ENCODE assay signal across 8 mouse cellular contexts in genomic region chr1:62706085-62707021, GRCm38 (mm10). TPM values are rescaled to one million over a fixed set of nuclear protein-coding genes. Genes with fewer than 3 reads are reported as not detected.
A peak's percentile ranks its signal among the peaks of the same experiment; 100 is the strongest.
DNase-seq lines count a peak whose midpoint lies in the region; ATAC-seq and TF ChIP-seq lines count a peak whose summit lies in the region.

No protein-coding gene starts in this region.

- no peaks in the 10 kb centered on the region for H3K4me1 ChIP-seq in forebrain, postnatal 0 days (ENCODE audit: insufficient read depth)
- peaks cover 63% of the 10 kb centered on the region for H3K4me1 ChIP-seq in hindbrain, embryonic 15.5 days (replicated peaks)

- intact Hi-C loops in left cerebral cortex, postnatal 25 days (cut with DNase I) = no loop called here

- H3K9ac ChIP-seq in forebrain, postnatal 0 days = peak overlapping the region; percentile 69
- peak overlapping the region; percentile 70 for H3K9ac ChIP-seq in hindbrain, embryonic 15.5 days

- H3K27ac ChIP-seq in forebrain, postnatal 0 days (ENCODE audit: low read depth, low read length) = peak overlapping the region; percentile 78
- peak overlapping the region; percentile 92 for H3K27ac ChIP-seq in hindbrain, embryonic 15.5 days (replicated peaks)

- DNase-seq in frontal cortex, postnatal 14 days (ENCODE audit: low spot score in 2 of 2) = no peak
- DNase-seq in cerebellum, adult 11 months = peak; percentile 25
- DNase-seq in forebrain, postnatal 0 days = peak; percentile 66
- peak; percentile 47 to 69 for DNase-seq in left cerebral cortex, postnatal 25 days (ENCODE audit: low spot score in 2 of 2)
- peak; percentile 60 for DNase-seq in right cerebral cortex, postnatal 4 days

- 1% methylated on average over 73 of the region's 73 CpGs for WGBS in forebrain, postnatal 0 days
- WGBS in hindbrain, embryonic 15.5 days = 0% methylated on average over 73 of the region's 73 CpGs

- no peaks in the 10 kb centered on the region for H3K9me3 ChIP-seq in forebrain, postnatal 0 days (ENCODE audit: low read length)
- H3K9me3 ChIP-seq in hindbrain, embryonic 15.5 days = no peaks in the 10 kb centered on the region

- H3K27me3 ChIP-seq in forebrain, postnatal 0 days (ENCODE audit: insufficient read depth, low read length) = no peaks in the 10 kb centered on the region; the same call in 1 of the 2 replicates
- H3K27me3 ChIP-seq in hindbrain, embryonic 15.5 days = peaks cover 6% of the 10 kb centered on the region; the same call in 1 of the 2 replicates

- peak overlapping the region; percentile 63 for H3K4me3 ChIP-seq in forebrain, postnatal 0 days (ENCODE audit: low read depth, low read length)
- peak overlapping the region; percentile 87 for H3K4me3 ChIP-seq in hindbrain, embryonic 15.5 days

- peak overlapping the region; percentile 95 for H3K4me2 ChIP-seq in forebrain, postnatal 0 days (ENCODE audit: low read depth)
- peak overlapping the region; percentile 98 for H3K4me2 ChIP-seq in hindbrain, embryonic 15.5 days

- ATAC-seq in frontal cortex, adult (ENCODE audit: low TSS enrichment) = peak; percentile 18
- ATAC-seq in forebrain, postnatal 0 days = peak; percentile 28
- peak; percentile 57 for ATAC-seq in hindbrain, embryonic 15.5 days (ENCODE audit: low FRiP score, low read depth)
- ATAC-seq in megakaryocyte progenitor cell, adult 5-6 weeks (replicated peaks; ENCODE audit: poor library complexity) = peak; percentile 20

- H3K36me3 ChIP-seq in forebrain, postnatal 0 days (ENCODE audit: insufficient read depth) = no peaks in the 10 kb centered on the region
- no peaks in the 10 kb centered on the region for H3K36me3 ChIP-seq in hindbrain, embryonic 15.5 days

- TF ChIP-seq CTCF in forebrain, postnatal 0 days (IDR thresholded peaks at IDR 0.05; ENCODE audit: low read depth) = peak; percentile 19; the same call in 1 of the 2 replicates

RNA-seq across cellular contexts. Expression of gene Nrp2, which starts 3.3 kb away (rescaled TPM):
- total RNA-seq in forebrain, postnatal 0 days (2014; rRNA removed) = 63.2 and 120 TPM in 2 replicates
- 16.1 and 31.6 TPM in 2 replicates for polyA plus RNA-seq in forebrain, postnatal 0 days (2015; fragmentation: Nextera tagmentation; extraction: Ambion mirVana)
- polyA plus RNA-seq in hindbrain, embryonic 15.5 days (2015; fragmentation: Nextera tagmentation; extraction: Ambion mirVana) = 28.8 and 31.5 TPM in 2 replicates
- 10 to 100 TPM; 26.1 to 36.8 TPM for total RNA-seq in left cerebral cortex, postnatal 25 days (2021)
- 1.5 and 2.3 TPM in 2 replicates for total RNA-seq in megakaryocyte progenitor cell, adult 5-6 weeks (2015)
- 2.0 and 2.9 TPM in 2 replicates for total RNA-seq in megakaryocyte progenitor cell, adult 5-6 weeks (2017)

Comparison
In these comparisons a context has a peak if more than half of its experiments do, and no peak if none do; other contexts are left out.
1. DNase-seq: peak in cerebellum, adult 11 months (single experiment), forebrain, postnatal 0 days (single experiment), left cerebral cortex, postnatal 25 days (2 of 2) and right cerebral cortex, postnatal 4 days (single experiment); none in frontal cortex, postnatal 14 days (0 of 2).
2. RNA of gene Nrp2, which starts 3.3 kb away (total RNA-seq): 63.2 to 120 TPM in forebrain, postnatal 0 days and 26.1 to 36.8 TPM in left cerebral cortex, postnatal 25 days; 1.5 to 2.9 TPM in megakaryocyte progenitor cell, adult 5-6 weeks; every median in the first group is over 4 times any median in the second.
3. Peak in every context shown above with its lines, with median percentiles within 50 percentile points of each other: ATAC-seq.